In genomic region chr3:122704209-122704608, GRCm38 (mm10) we compare ENCODE assay signal across 10 mouse cellular contexts. TPM values are rescaled to one million over a fixed set of nuclear protein-coding genes. Genes with fewer than 3 reads are reported as not detected.
DNase-seq lines count a peak whose midpoint lies in the region; ATAC-seq lines count a peak whose summit lies in the region.
"Had no signal": no experiment of that assay in that cellular context is flagged by ENCODE, and none has a peak within 500 bp of the region (broad histone marks: within the 10 kb centered on the region; RNA-seq: fewer than 3 reads in every experiment).

No protein-coding gene starts in this region.

- H3K9ac ChIP-seq in midbrain, embryonic 13.5 days (replicated peaks), result no peak overlapping the region
- H3K9ac ChIP-seq in liver, embryonic 16.5 days (ENCODE audit: low read depth, low read length), result no peak overlapping the region

- peak; percentile 57 for DNase-seq in midbrain, embryonic 10.5 days (ENCODE audit: low spot score)
- DNase-seq in embryo, embryonic 9.5 days (ENCODE audit: extremely low spot score), result peak; percentile 51
- DNase-seq in retina, postnatal 1 day, result peak; percentile 38
- no peak for DNase-seq in thymus, postnatal 25 days
- DNase-seq in adrenal gland, postnatal 10 days, result no peak
- DNase-seq: cerebellum, adult 8-10 months had no signal

- peaks cover 5% of the 10 kb centered on the region for H3K27me3 ChIP-seq in midbrain, embryonic 10.5 days (ENCODE audit: low read depth, poor library complexity, severe bottlenecking)
- no peaks in the 10 kb centered on the region for H3K27me3 ChIP-seq in midbrain, embryonic 13.5 days
- H3K27me3 ChIP-seq in liver, embryonic 16.5 days (ENCODE audit: control insufficient read depth, insufficient read depth, low read depth, low read length), result no peaks in the 10 kb centered on the region

- peaks cover 20% of the 10 kb centered on the region for H3K4me1 ChIP-seq in midbrain, embryonic 10.5 days
- H3K4me1 ChIP-seq in midbrain, embryonic 13.5 days (replicated peaks), result no peaks in the 10 kb centered on the region
- H3K4me1 ChIP-seq in liver, embryonic 16.5 days (ENCODE audit: control insufficient read depth, low read depth, low read length), result no peaks in the 10 kb centered on the region

- H3K4me3 ChIP-seq in midbrain, embryonic 10.5 days, result no peak overlapping the region
- no peak overlapping the region for H3K4me3 ChIP-seq in midbrain, embryonic 13.5 days (replicated peaks)
- H3K4me3 ChIP-seq in liver, embryonic 16.5 days (ENCODE audit: low read depth, low read length), result no peak overlapping the region

- no peaks in the 10 kb centered on the region for H3K36me3 ChIP-seq in midbrain, embryonic 10.5 days
- H3K36me3 ChIP-seq in midbrain, embryonic 13.5 days, result no peaks in the 10 kb centered on the region
- H3K36me3 ChIP-seq in liver, embryonic 16.5 days (ENCODE audit: control insufficient read depth, insufficient read depth), result no peaks in the 10 kb centered on the region

- no peak overlapping the region for H3K4me2 ChIP-seq in midbrain, embryonic 13.5 days (replicated peaks)
- H3K4me2 ChIP-seq in liver, embryonic 16.5 days (ENCODE audit: low read depth, low read length), result no peak overlapping the region

- peaks cover 7% of the 10 kb centered on the region; the same call in 1 of the 2 replicates for H3K9me3 ChIP-seq in midbrain, embryonic 10.5 days (replicated peaks)
- H3K9me3 ChIP-seq in midbrain, embryonic 13.5 days, result no peaks in the 10 kb centered on the region
- H3K9me3 ChIP-seq in liver, embryonic 16.5 days (replicated peaks; ENCODE audit: control insufficient read depth, low read length), result no peaks in the 10 kb centered on the region

- no peak overlapping the region; the same call in 1 of the 2 replicates for H3K27ac ChIP-seq in midbrain, embryonic 10.5 days (replicated peaks)
- no peak overlapping the region for H3K27ac ChIP-seq in midbrain, embryonic 13.5 days
- no peak overlapping the region for H3K27ac ChIP-seq in liver, embryonic 16.5 days (ENCODE audit: low read length)
- H3K27ac ChIP-seq: macrophage had no signal

- ATAC-seq in midbrain, embryonic 13.5 days, result no peak
- ATAC-seq in liver, embryonic 16.5 days (ENCODE audit: low read depth), result peak; percentile 54
- no peak for ATAC-seq in inflammation-experienced regulatory T-cells, adult 6 months

- 6% methylated on average over 6 of the region's 6 CpGs for WGBS in midbrain, embryonic 10.5 days
- WGBS in midbrain, embryonic 13.5 days, result 8% methylated on average over 6 of the region's 6 CpGs
- 13% methylated on average over 6 of the region's 6 CpGs for WGBS in liver, embryonic 16.5 days (ENCODE audit: insufficient replicate concordance)

RNA-seq across cellular contexts. Expression of gene Pde5a, which starts 24.5 kb away (rescaled TPM):
- 3.5 and 3.6 TPM in 2 replicates for polyA plus RNA-seq in midbrain, embryonic 10.5 days (2016; fragmentation: Nextera tagmentation; extraction: Ambion mirVana)
- polyA plus RNA-seq in midbrain, embryonic 13.5 days (2015; fragmentation: Nextera tagmentation; extraction: Ambion mirVana), result 2.8 and 3.2 TPM in 2 replicates
- polyA plus RNA-seq in liver, embryonic 16.5 days (2015; fragmentation: Nextera tagmentation; extraction: Ambion mirVana), result 0.69 and 0.83 TPM in 2 replicates
- under 1 TPM; 0.09 to 0.54 (median 0.13) TPM for polyA plus RNA-seq in inflammation-experienced regulatory T-cells, adult 6 months (2017; shearing (Covaris generic))
- 10 to 100 TPM; 20.4 to 21.2 TPM for total RNA-seq in adrenal gland, postnatal 10 days (2021)

Comparison
In these comparisons a context has a peak if more than half of its experiments do, and no peak if none do; other contexts are left out.
1. DNase-seq: peak in midbrain, embryonic 10.5 days (single experiment), embryo, embryonic 9.5 days (single experiment) and retina, postnatal 1 day (single experiment); none in thymus, postnatal 25 days (single experiment) and adrenal gland, postnatal 10 days (single experiment).